Mouse (Mus musculus) splenic B cell, adult 2 months (primary cell): Measurements from ENCODE around the gene Gm42417.

Experiments used
- DNase-seq: peaks from one replicate; pipeline ENCODE4 v3.0.0-alpha.2; 2011; ENCODE audit warnings: low read depth, low spot score
- H3K27me3 ChIP-seq: 2 replicates; pipeline ENCODE4 v1.6.1; 2012; ENCODE audit warnings: mild to moderate bottlenecking, low read length, moderate library complexity, mixed read lengths; ENCODE audit not compliant: control insufficient read depth, poor library complexity, insufficient read depth, severe bottlenecking
- H3K36me3 ChIP-seq: 2 replicates; pipeline ENCODE4 v1.6.1; 2012; ENCODE audit warnings: mild to moderate bottlenecking, low read length, moderate library complexity, mixed read lengths; ENCODE audit not compliant: control insufficient read depth, poor library complexity, insufficient read depth, severe bottlenecking

The Gm42417 gene

GRCm38 (mm10) chr1:36539186-36539585, at the start of gene Gm42417:
TSS of gene Gm42417 (minus strand) at chr1:36539429.
- H3K27me3 ChIP-seq, result no peaks in the 10 kb centered on the region
- no peak for DNase-seq
- H3K36me3 ChIP-seq, result peaks cover 4% of the 10 kb centered on the region

DNA sequence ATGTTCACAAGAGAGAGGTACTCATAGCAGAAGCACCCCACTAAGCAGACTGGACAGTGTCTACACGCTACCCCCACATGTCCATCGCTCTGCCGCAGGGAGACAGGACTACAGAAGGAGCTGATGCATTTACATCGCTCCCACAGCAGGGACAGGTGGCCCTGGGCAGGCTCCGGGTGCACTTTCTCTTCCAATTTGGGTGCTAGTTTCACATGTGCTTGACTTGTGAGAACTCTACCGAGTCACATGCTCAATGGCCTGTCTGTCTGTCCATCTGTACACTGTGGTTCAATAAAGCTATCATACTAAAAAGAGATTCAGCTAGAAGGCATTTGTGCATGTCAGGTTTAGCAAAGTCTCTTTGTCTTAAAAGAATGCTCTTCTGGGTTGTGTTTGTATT, 48.6 kb upstream of the Gm42417 start:
- no peaks in the 10 kb centered on the region for H3K27me3 ChIP-seq
- no peaks in the 10 kb centered on the region for H3K36me3 ChIP-seq
- DNase-seq, result no peak

DNA sequence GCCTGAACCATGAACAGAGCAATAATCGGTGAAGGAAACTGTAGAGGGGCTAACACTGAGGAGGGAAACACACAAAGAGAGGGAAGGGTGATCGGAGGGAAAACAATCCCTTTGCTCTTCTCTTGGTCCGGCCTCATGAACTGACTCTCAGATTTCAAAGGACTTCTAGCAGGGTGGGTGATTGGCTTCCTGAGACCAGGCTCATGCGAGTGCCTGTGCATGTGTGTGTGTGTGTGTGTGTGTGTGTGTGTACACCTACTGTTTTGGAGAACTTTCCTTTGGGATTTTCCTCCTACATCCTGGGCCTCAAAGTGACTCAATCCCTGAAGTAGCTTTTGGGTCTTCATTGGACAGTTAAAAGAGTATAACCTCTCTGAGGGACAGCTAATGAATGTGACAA, 47.1 kb upstream of the Gm42417 start:
- Histone ChIP-seq H3K27me3 (no peaks in the 10 kb centered on the region), H3K36me3 (no peaks in the 10 kb centered on the region)
- no peak for DNase-seq

- no peak for DNase-seq
- H3K36me3 ChIP-seq, result no peaks in the 10 kb centered on the region
- H3K27me3 ChIP-seq, result no peaks in the 10 kb centered on the region
Observed at GRCm38 (mm10) chr1:36583408-36584116, 44.3 kb upstream of the Gm42417 start.

DNA sequence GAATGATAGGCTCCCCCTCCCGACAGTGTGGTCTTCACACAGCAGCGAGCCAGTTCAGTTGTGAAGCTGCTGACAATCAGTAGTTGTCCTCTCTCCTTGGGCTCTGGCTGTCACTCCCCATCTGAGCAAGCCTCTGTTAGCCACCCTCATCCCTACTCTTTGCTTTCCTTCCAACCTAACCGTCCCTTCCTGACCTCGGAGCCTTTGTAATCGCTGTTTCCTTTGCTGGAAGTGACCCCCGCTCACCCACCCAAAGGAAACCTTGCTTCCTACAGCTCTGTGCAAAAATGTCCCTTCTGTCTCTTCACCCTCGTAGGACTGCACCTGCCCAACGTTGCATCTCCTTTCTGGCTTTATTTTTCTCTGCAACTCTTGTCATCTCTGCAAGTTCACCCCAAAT, 43.0 kb upstream of the Gm42417 start:
- no peak for DNase-seq
- Histone ChIP-seq H3K36me3 (no peaks in the 10 kb centered on the region), H3K27me3 (no peaks in the 10 kb centered on the region)

DNA sequence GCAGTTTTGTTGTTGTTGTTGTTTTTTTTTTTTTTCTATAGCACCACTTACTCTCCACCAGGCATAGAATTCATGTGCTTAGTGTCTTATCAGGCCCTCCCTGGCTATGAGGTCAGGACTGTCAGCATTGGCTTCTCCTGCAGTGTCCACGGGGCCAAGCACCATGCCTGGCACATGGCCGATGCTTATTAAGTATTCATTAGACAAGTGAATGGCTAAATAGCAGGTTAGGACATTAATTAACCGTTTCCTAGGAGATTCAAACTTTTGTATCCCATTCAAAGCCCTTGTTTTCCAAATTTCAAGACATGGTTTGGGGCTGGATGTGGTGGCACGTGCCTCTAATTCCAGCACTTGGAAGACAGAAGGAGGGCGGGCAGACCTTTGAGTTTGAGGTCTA, 42.0 kb upstream of the Gm42417 start:
- Histone ChIP-seq H3K27me3 (no peaks in the 10 kb centered on the region), H3K36me3 (no peaks in the 10 kb centered on the region)
- DNase-seq, result no peak

GRCm38 (mm10) chr1:36580384-36581207, 41.4 kb upstream of the Gm42417 start:
- no peaks in the 10 kb centered on the region for H3K36me3 ChIP-seq
- no peak for DNase-seq
- H3K27me3 ChIP-seq, result no peaks in the 10 kb centered on the region

- Histone ChIP-seq H3K36me3 (no peaks in the 10 kb centered on the region), H3K27me3 (no peaks in the 10 kb centered on the region)
- no peak for DNase-seq
Observed at GRCm38 (mm10) chr1:36579974-36580383, 40.8 kb upstream of the Gm42417 start.

GRCm38 (mm10) chr1:36576991-36577675, 37.9 kb upstream of the Gm42417 start:
- H3K36me3 ChIP-seq, result no peaks in the 10 kb centered on the region
- H3K27me3 ChIP-seq, result no peaks in the 10 kb centered on the region
- no peak for DNase-seq

GRCm38 (mm10) chr1:36575347-36575746, 36.1 kb upstream of the Gm42417 start:
- DNase-seq, result no peak
- Histone ChIP-seq H3K27me3 (no peaks in the 10 kb centered on the region), H3K36me3 (no peaks in the 10 kb centered on the region)

DNA sequence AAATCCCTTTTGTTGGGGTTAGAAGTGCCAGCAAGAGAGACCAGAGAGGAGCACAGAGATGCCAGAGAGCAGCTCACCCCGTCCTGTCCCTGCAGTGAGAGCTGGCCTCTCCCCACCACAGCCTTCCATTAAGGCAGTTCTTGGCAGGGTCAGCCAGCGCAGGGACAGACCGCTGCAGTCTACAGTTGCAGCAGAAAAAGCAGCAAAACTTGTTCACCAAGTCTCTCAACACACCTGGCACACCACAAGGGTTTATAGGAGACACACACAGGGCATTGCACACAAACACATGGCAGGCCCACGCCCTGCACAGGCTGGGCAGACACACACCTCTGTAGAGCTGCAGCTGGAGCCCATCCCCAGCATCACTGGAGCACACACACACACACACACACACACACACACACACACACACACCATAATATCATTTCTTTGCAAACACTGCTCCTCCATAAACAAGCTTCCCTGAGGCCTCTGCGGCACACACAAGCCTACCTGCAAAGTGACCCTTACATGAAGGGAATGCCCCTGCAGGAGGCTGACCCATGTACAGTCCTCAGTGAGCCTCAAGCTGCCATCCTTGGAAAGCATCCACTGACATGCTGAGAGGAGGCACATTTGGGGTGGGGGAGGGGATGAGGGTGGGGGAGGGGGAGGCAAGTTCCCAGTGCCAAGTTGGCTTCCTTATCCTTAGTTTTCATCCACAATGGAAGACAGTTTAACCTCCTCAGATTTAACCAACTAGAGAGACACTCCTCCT, 35.1 kb upstream of the Gm42417 start:
- no peak for DNase-seq
- H3K36me3 ChIP-seq, result no peaks in the 10 kb centered on the region
- no peaks in the 10 kb centered on the region for H3K27me3 ChIP-seq

GRCm38 (mm10) chr1:36573524-36573923, 34.3 kb upstream of the Gm42417 start:
- no peak for DNase-seq
- Histone ChIP-seq H3K36me3 (no peaks in the 10 kb centered on the region), H3K27me3 (no peaks in the 10 kb centered on the region)

GRCm38 (mm10) chr1:36572709-36573108, 33.5 kb upstream of the Gm42417 start:
- no peak for DNase-seq
- Histone ChIP-seq H3K27me3 (no peaks in the 10 kb centered on the region), H3K36me3 (no peaks in the 10 kb centered on the region)

DNA sequence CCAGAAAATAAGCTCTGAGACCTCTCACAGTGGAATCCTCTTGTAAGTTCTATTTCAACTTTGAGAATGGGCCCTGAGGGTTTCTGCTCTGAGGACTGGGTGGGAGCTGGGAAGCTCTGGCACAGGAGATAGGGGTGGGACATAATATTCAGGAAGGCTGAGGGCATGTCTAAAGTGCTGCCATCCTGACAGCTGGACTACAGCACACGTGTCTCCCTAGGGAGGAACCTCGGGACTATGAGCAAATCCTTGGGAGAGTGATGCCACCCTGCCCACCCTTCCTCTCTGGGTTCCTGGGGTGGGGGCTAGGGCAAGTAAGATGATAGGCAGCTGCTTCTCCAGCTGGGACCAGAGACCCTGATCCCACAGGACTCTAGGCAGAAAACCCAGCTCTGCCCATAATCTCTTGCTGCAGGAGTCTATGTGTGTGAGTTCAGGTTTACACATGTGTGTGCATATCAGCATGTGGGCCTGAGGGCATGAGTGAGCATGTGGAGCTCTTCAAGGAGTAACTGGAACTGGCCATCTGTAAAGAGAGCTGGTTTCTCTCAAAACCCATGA, 33.0 kb upstream of the Gm42417 start:
- Histone ChIP-seq H3K36me3 (no peaks in the 10 kb centered on the region), H3K27me3 (no peaks in the 10 kb centered on the region)
- DNase-seq, result no peak
